Mouse (Mus musculus): Measurements from ENCODE around the gene Scpep1. TPM values are rescaled to one million over a fixed set of nuclear protein-coding genes. Genes with fewer than 3 reads are reported as not detected.

The Scpep1 gene
- 57.4 and 59.4 TPM in 2 replicates for polyA plus RNA-seq (2014; fragmentation: Nextera tagmentation; extraction: Ambion mirVana)

DNA sequence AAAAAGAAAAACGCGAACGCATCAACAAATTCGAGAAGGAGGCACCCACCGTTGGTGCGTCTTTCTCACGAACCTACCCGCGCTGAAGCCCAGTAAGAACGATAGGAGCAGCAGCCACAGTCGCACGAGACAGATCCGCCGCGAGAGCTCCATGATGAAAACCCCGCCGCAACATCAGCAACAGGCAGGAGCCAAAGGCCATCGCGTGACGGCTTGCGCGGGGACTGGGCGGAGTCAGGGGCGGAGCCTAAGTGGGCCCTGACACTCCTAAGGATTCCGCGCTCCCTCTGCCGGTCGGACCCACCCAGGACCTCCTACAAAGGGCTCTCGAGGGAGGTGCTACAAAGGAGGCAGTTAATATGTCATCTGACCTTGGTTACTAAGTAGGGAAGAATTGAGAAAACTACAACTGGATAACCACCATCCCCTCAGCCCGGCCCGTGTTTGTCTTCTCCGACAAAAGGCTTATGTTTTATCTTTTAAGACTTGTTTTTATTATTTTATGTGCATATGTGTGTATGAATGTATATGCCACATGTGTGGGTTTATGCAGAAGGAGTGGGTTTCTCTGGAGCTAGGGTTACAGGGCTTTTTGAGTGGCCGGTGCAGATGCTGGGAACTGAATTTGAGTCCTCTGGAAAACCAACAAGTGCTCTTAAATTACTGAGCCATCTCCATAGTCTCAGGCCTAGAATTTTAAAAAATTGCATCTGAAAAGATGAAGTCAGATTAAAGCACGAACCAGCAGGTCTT is at the start of gene Scpep1:
Gene Scpep1 (minus strand): TSS at position 249 of the 753 bp plus-strand sequence.
- peaks cover 8% of the 10 kb centered on the region for H3K4me1 ChIP-seq (replicated peaks; ENCODE audit: control insufficient read depth, insufficient read depth, low read length)
- WGBS, result 5% methylated on average over 34 of the region's 34 CpGs
- H3K27ac ChIP-seq (ENCODE audit: low read depth, low read length), result 0 out of 2 replicates have a peak within 1 kb of the TSS, but pooled peaks have one; percentile 25
- ATAC-seq (replicated peaks; ENCODE audit: low FRiP score) (peak; percentile 94), DNase-seq (ENCODE audit: low spot score) (peak; percentile 88)
- H3K27me3 ChIP-seq (replicated peaks; ENCODE audit: control insufficient read depth, insufficient read depth, low read length), result no peaks in the 10 kb centered on the region
- no peaks in the 10 kb centered on the region for H3K36me3 ChIP-seq (ENCODE audit: control insufficient read depth, insufficient read depth, low read length)
- H3K4me3 ChIP-seq (ENCODE audit: low read depth, low read length), result peak within 1 kb of the TSS; percentile 57
- no peaks in the 10 kb centered on the region for H3K9me3 ChIP-seq (ENCODE audit: control insufficient read depth, low read length)
- peak within 1 kb of the TSS; percentile 55; the same call in 1 of the 2 replicates for H3K9ac ChIP-seq (ENCODE audit: low read depth, low read length)
- H3K4me2 ChIP-seq, result peak within 1 kb of the TSS; percentile 83

DNA sequence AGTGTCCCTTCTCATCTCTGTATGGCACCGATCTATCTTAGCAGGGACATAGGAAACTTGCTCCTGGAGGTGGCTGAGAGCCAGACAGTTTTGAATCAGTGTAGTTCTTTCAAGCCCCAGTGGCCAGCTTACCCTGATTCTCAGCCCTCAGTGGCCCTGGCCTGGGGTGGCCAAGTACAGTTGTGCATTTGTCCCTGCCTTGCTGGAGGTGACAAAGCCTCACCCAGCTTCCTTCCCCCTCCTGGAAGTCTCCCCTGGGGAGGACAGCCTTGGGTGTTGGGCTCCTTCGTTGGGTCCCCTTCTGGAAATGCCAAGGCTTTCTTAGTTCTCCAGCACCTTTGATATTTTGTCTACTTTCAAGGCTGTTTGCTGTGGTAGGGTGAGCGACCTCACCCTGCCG is 48.5 kb upstream of the Scpep1 start:
- ATAC-seq (replicated peaks; ENCODE audit: low FRiP score) (no peak), DNase-seq (ENCODE audit: low spot score) (no peak)
- peak overlapping the region; percentile 78 for H3K4me2 ChIP-seq
- H3K36me3 ChIP-seq (ENCODE audit: control insufficient read depth, insufficient read depth, low read length), result peaks cover 14% of the 10 kb centered on the region; the same call in 1 of the 2 replicates
- no peak overlapping the region for H3K9ac ChIP-seq (ENCODE audit: low read depth, low read length)
- H3K27me3 ChIP-seq (replicated peaks; ENCODE audit: control insufficient read depth, insufficient read depth, low read length), result no peaks in the 10 kb centered on the region
- peaks cover 19% of the 10 kb centered on the region for H3K4me1 ChIP-seq (replicated peaks; ENCODE audit: control insufficient read depth, insufficient read depth, low read length)
- H3K27ac ChIP-seq (ENCODE audit: low read depth, low read length), result peak overlapping the region; percentile 20; the same call in 1 of the 2 replicates
- no peaks in the 10 kb centered on the region for H3K9me3 ChIP-seq (ENCODE audit: control insufficient read depth, low read length)
- peak overlapping the region; percentile 28; the same call in 1 of the 2 replicates for H3K4me3 ChIP-seq (ENCODE audit: low read depth, low read length)
- WGBS, result 70% methylated on average over 4 of the region's 4 CpGs

GRCm38 (mm10) chr11:89003078-89003477 is 47.8 kb upstream of the Scpep1 start:
- 38% methylated on average over 6 of the region's 6 CpGs for WGBS
- Histone ChIP-seq H3K27me3 (replicated peaks; ENCODE audit: control insufficient read depth, insufficient read depth, low read length) (no peaks in the 10 kb centered on the region), H3K36me3 (ENCODE audit: control insufficient read depth, insufficient read depth, low read length) (peaks cover 14% of the 10 kb centered on the region; the same call in 1 of the 2 replicates), H3K4me3 (ENCODE audit: low read depth, low read length) (peak overlapping the region; percentile 28), H3K27ac (ENCODE audit: low read depth, low read length) (peak overlapping the region; percentile 87), H3K9ac (ENCODE audit: low read depth, low read length) (peak overlapping the region; percentile 46), H3K4me1 (replicated peaks; ENCODE audit: control insufficient read depth, insufficient read depth, low read length) (peaks cover 19% of the 10 kb centered on the region), H3K4me2 (peak overlapping the region; percentile 78), H3K9me3 (ENCODE audit: control insufficient read depth, low read length) (no peaks in the 10 kb centered on the region)
- ATAC-seq (replicated peaks; ENCODE audit: low FRiP score) (no peak), DNase-seq (ENCODE audit: low spot score) (no peak)

GRCm38 (mm10) chr11:89002621-89003020 is 47.4 kb upstream of the Scpep1 start:
- no peak for ATAC-seq (replicated peaks; ENCODE audit: low FRiP score)
- no peak for DNase-seq (ENCODE audit: low spot score)
- Histone ChIP-seq H3K4me3 (ENCODE audit: low read depth, low read length) (peak overlapping the region; percentile 28), H3K27ac (ENCODE audit: low read depth, low read length) (peak overlapping the region; percentile 87), H3K36me3 (ENCODE audit: control insufficient read depth, insufficient read depth, low read length) (peaks cover 14% of the 10 kb centered on the region; the same call in 1 of the 2 replicates), H3K4me2 (peak overlapping the region; percentile 78), H3K27me3 (replicated peaks; ENCODE audit: control insufficient read depth, insufficient read depth, low read length) (no peaks in the 10 kb centered on the region), H3K9ac (ENCODE audit: low read depth, low read length) (peak overlapping the region; percentile 46), H3K9me3 (ENCODE audit: control insufficient read depth, low read length) (no peaks in the 10 kb centered on the region), H3K4me1 (replicated peaks; ENCODE audit: control insufficient read depth, insufficient read depth, low read length) (peaks cover 19% of the 10 kb centered on the region)
- WGBS, result 76% methylated on average over 5 of the region's 5 CpGs

DNA sequence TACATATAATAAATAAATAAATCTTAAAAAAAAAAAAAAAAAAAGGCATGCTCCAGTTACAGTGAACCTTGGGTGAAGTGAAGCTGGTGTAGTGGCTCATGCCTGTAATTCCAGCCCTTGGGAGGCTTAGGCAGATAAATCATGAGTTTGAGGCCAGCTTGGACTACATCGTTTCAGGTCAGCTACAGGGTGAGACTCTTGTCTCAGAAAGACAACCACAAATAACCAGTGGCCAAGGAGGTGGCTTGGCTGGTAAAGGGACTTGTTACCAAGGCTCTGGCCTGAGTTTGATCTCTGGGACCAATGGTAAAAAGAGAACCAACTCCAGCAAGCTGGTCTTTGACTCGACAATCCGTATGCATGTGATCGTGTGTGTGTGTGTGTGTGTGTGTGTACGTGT is 46.8 kb upstream of the Scpep1 start:
- Histone ChIP-seq H3K4me1 (replicated peaks; ENCODE audit: control insufficient read depth, insufficient read depth, low read length) (peaks cover 19% of the 10 kb centered on the region), H3K36me3 (ENCODE audit: control insufficient read depth, insufficient read depth, low read length) (peaks cover 11% of the 10 kb centered on the region; the same call in 1 of the 2 replicates), H3K9me3 (ENCODE audit: control insufficient read depth, low read length) (no peaks in the 10 kb centered on the region), H3K4me3 (ENCODE audit: low read depth, low read length) (no peak overlapping the region; the same call in 1 of the 2 replicates), H3K27me3 (replicated peaks; ENCODE audit: control insufficient read depth, insufficient read depth, low read length) (no peaks in the 10 kb centered on the region), H3K4me2 (peak overlapping the region; percentile 78), H3K27ac (ENCODE audit: low read depth, low read length) (peak overlapping the region; percentile 35; the same call in 1 of the 2 replicates), H3K9ac (ENCODE audit: low read depth, low read length) (0 out of 2 replicates have a peak overlapping the region, but pooled peaks have one; percentile 37)
- ATAC-seq (replicated peaks; ENCODE audit: low FRiP score), result no peak
- no peak for DNase-seq (ENCODE audit: low spot score)
- 80% methylated on average over 5 of the region's 5 CpGs for WGBS

- H3K27me3 ChIP-seq (replicated peaks; ENCODE audit: control insufficient read depth, insufficient read depth, low read length), result no peaks in the 10 kb centered on the region
- H3K36me3 ChIP-seq (ENCODE audit: control insufficient read depth, insufficient read depth, low read length), result peaks cover 9% of the 10 kb centered on the region; the same call in 1 of the 2 replicates
- H3K4me3 ChIP-seq (ENCODE audit: low read depth, low read length), result peak overlapping the region; percentile 94
- peaks cover 19% of the 10 kb centered on the region for H3K4me1 ChIP-seq (replicated peaks; ENCODE audit: control insufficient read depth, insufficient read depth, low read length)
- no peak for DNase-seq (ENCODE audit: low spot score)
- ATAC-seq (replicated peaks; ENCODE audit: low FRiP score), result no peak
- peak overlapping the region; percentile 97; the same call in 1 of the 2 replicates for H3K9ac ChIP-seq (ENCODE audit: low read depth, low read length)
- 88% methylated on average over 7 of the region's 7 CpGs for WGBS
- H3K4me2 ChIP-seq, result peak overlapping the region; percentile 78
- no peak overlapping the region for H3K27ac ChIP-seq (ENCODE audit: low read depth, low read length)
- no peaks in the 10 kb centered on the region for H3K9me3 ChIP-seq (ENCODE audit: control insufficient read depth, low read length)
Observed at GRCm38 (mm10) chr11:89001569-89001968, 46.3 kb upstream of the Scpep1 start.

GRCm38 (mm10) chr11:89000527-89000819 is 45.2 kb upstream of the Scpep1 start:
- ATAC-seq (replicated peaks; ENCODE audit: low FRiP score) (no peak), DNase-seq (ENCODE audit: low spot score) (no peak)
- H3K36me3 ChIP-seq (ENCODE audit: control insufficient read depth, insufficient read depth, low read length), result peaks cover 3% of the 10 kb centered on the region; the same call in 1 of the 2 replicates
- H3K9ac ChIP-seq (ENCODE audit: low read depth, low read length), result peak overlapping the region; percentile 97
- H3K4me1 ChIP-seq (replicated peaks; ENCODE audit: control insufficient read depth, insufficient read depth, low read length), result peaks cover 19% of the 10 kb centered on the region
- peak overlapping the region; percentile 16; the same call in 1 of the 2 replicates for H3K27ac ChIP-seq (ENCODE audit: low read depth, low read length)
- peak overlapping the region; percentile 78 for H3K4me2 ChIP-seq
- H3K9me3 ChIP-seq (ENCODE audit: control insufficient read depth, low read length), result no peaks in the 10 kb centered on the region
- peak overlapping the region; percentile 94 for H3K4me3 ChIP-seq (ENCODE audit: low read depth, low read length)
- H3K27me3 ChIP-seq (replicated peaks; ENCODE audit: control insufficient read depth, insufficient read depth, low read length), result no peaks in the 10 kb centered on the region

DNA sequence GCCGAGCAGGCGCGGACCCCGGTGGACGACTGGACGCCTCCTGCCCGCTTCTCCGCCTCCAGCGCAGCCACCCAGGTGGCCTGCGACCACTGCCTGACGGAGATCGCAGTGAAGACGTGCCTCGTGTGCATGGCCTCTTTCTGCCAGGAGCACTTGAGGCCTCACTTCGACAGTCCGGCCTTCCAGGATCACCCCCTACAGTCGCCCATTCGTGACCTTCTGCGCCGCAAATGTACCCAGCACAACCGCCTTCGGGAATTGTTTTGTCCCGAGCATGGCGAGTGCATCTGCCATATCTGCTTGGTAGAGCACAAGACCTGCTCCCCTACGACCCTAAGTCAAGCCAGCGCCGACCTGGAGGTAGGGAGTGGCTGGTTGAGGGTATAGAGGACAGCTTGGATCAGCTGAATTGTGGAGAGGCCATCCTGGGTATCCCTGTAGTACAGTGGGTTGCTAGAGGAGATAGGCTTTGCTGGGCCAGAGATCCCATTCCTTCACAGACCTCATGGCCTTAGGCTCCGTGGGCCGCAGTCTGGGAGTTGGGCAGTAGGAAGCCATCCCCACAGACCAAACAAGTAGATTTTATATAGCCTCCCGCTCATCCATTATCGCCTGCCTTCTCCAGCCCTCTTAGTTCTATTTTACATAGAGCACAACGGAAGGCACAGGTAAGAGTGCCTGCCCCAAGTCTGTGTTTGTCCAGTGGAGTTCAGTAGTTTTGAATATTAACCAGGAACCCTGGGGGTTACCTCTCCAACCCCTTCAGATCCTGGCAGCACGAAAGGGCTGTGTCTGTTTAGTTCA is 44.7 kb upstream of the Scpep1 start:
- Histone ChIP-seq H3K9me3 (ENCODE audit: control insufficient read depth, low read length) (no peaks in the 10 kb centered on the region), H3K36me3 (ENCODE audit: control insufficient read depth, insufficient read depth, low read length) (peaks cover 3% of the 10 kb centered on the region; the same call in 1 of the 2 replicates), H3K4me2 (peak overlapping the region; percentile 78), H3K9ac (ENCODE audit: low read depth, low read length) (peak overlapping the region; percentile 97), H3K4me1 (replicated peaks; ENCODE audit: control insufficient read depth, insufficient read depth, low read length) (peaks cover 19% of the 10 kb centered on the region), H3K27me3 (replicated peaks; ENCODE audit: control insufficient read depth, insufficient read depth, low read length) (no peaks in the 10 kb centered on the region), H3K27ac (ENCODE audit: low read depth, low read length) (peak overlapping the region; percentile 84), H3K4me3 (ENCODE audit: low read depth, low read length) (peak overlapping the region; percentile 94)
- peak; percentile 37 for ATAC-seq (replicated peaks; ENCODE audit: low FRiP score)
- WGBS, result 14% methylated on average over 33 of the region's 33 CpGs
- peak; percentile 61 for DNase-seq (ENCODE audit: low spot score)
